Mouse (Mus musculus): ENCODE measurements at regions not wholly inside any gene's neighbourhood (a gene's known extent, or its start where the extent isn't known, plus 50 kb on each side); places are given as distances from the start of the nearest gene placed in this dataset.

GRCm38 (mm10) chr5:125904426-125904825, 372.9 kb downstream of the Tmem132b start:
- Histone ChIP-seq H3K9me3 (replicated peaks; ENCODE audit: low read length) (peaks cover 74% of the 10 kb centered on the region), H3K79me2 (replicated peaks; ENCODE audit: control insufficient read depth, extremely low read depth, insufficient read depth, poor library complexity, severe bottlenecking) (no peaks in the 10 kb centered on the region), H3K4me3 (replicated peaks in 1 of 3; ENCODE audit: low read depth in 2 of 3, low read length in 2 of 3, poor library complexity in 1 of 3) (no peak overlapping the region), H3K4me1 (ENCODE audit: control insufficient read depth in 1 of 2, insufficient read depth in 2 of 2) (no peaks in the 10 kb centered on the region), H3K27me3 (replicated peaks) (no peaks in the 10 kb centered on the region), H3K27ac (ENCODE audit: insufficient read depth, low read depth) (no peak overlapping the region), H3K9ac (ENCODE audit: insufficient read depth, low read depth) (no peak overlapping the region), H3K36me3 (replicated peaks in 1 of 2; ENCODE audit: control insufficient read depth in 1 of 2, insufficient read depth in 1 of 2, low read length in 1 of 2) (no peaks in the 10 kb centered on the region), H3K4me2 (ENCODE audit: insufficient read depth, low read depth, poor library complexity, severe bottlenecking) (no peak overlapping the region)
- dilution Hi-C loops (cut with MboI; ENCODE audit: extremely low pct_ligation_motif_present, extremely low pct_unique_long_range_greater_than_20kb, low sequenced_read_pairs), result no loop called here
- TF ChIP-seq TCF12 (IDR thresholded peaks at IDR 0.05; ENCODE audit: low read depth, low read length) (no peak), MAFK (IDR thresholded peaks at IDR 0.05; ENCODE audit: insufficient replicate concordance, low read length) (no peak), ZC3H11A (IDR thresholded peaks at IDR 0.05; ENCODE audit: low read depth, low read length) (no peak), USF1 (IDR thresholded peaks at IDR 0.05; ENCODE audit: low read depth, low read length) (no peak), RCOR1 (conservative IDR thresholded peaks at IDR 0.05; ENCODE audit: low read depth, low read length) (no peak), CTCF (conservative IDR thresholded peaks at IDR 0.05 in 1 of 2, IDR thresholded peaks at IDR 0.05 in 1 of 2; ENCODE audit: low read depth in 2 of 2, low read length in 2 of 2) (no peak), EP300 (IDR thresholded peaks at IDR 0.05; ENCODE audit: low read length) (no peak), MAX (IDR thresholded peaks at IDR 0.05; ENCODE audit: low read length) (no peak), KAT2A (IDR thresholded peaks at IDR 0.05; ENCODE audit: insufficient replicate concordance, low read length) (no peak), POLR2AphosphoS2 (IDR thresholded peaks at IDR 0.05; ENCODE audit: low read depth, low read length) (no peak), MYC (IDR thresholded peaks at IDR 0.05; ENCODE audit: low read depth, low read length) (no peak)
- in situ Hi-C loops (cut with MboI; ENCODE audit: low pct_ligation_motif_present, low pct_unique_long_range_greater_than_20kb, low sequenced_read_pairs), result no loop called here
- DNase-seq (ENCODE audit: extremely low read depth), result no peak

- in situ Hi-C loops (cut with MboI; ENCODE audit: low pct_ligation_motif_present, low pct_unique_long_range_greater_than_20kb, low sequenced_read_pairs) (no loop called here), dilution Hi-C loops (cut with MboI; ENCODE audit: extremely low pct_ligation_motif_present, extremely low pct_unique_long_range_greater_than_20kb, low sequenced_read_pairs) (no loop called here)
- no peaks in the 10 kb centered on the region for H3K4me1 ChIP-seq (ENCODE audit: control insufficient read depth in 1 of 2, insufficient read depth in 2 of 2)
- peaks cover 75% of the 10 kb centered on the region for H3K9me3 ChIP-seq (replicated peaks; ENCODE audit: low read length)
- no peak overlapping the region for H3K27ac ChIP-seq (ENCODE audit: insufficient read depth, low read depth)
- H3K4me3 ChIP-seq (replicated peaks in 1 of 3; ENCODE audit: low read depth in 2 of 3, low read length in 2 of 3, poor library complexity in 1 of 3), result no peak overlapping the region
- TF ChIP-seq SMC3 (IDR thresholded peaks at IDR 0.05; ENCODE audit: low read depth, low read length) (no peak), PAX5 (IDR thresholded peaks at IDR 0.05; ENCODE audit: low read length) (no peak), POLR2A (IDR thresholded peaks at IDR 0.05; ENCODE audit: low read depth, low read length) (no peak), E2F4 (IDR thresholded peaks at IDR 0.05; ENCODE audit: insufficient replicate concordance, low read depth, low read length) (no peak), NELFE (IDR thresholded peaks at IDR 0.05; ENCODE audit: low read depth, low read length) (no peak), ETS1 (conservative IDR thresholded peaks at IDR 0.05; ENCODE audit: low read depth, low read length) (no peak), MAFK (IDR thresholded peaks at IDR 0.05; ENCODE audit: insufficient replicate concordance, low read length) (no peak), ELF1 (IDR thresholded peaks at IDR 0.05; ENCODE audit: low read depth, low read length) (no peak), GABPA (IDR thresholded peaks at IDR 0.05; ENCODE audit: insufficient replicate concordance, low read depth, low read length) (no peak), ZC3H11A (IDR thresholded peaks at IDR 0.05; ENCODE audit: low read depth, low read length) (no peak)
- no peaks in the 10 kb centered on the region for H3K36me3 ChIP-seq (replicated peaks in 1 of 2; ENCODE audit: control insufficient read depth in 1 of 2, insufficient read depth in 1 of 2, low read length in 1 of 2)
- no peak for DNase-seq (ENCODE audit: extremely low read depth)
- H3K4me2 ChIP-seq (ENCODE audit: insufficient read depth, low read depth, poor library complexity, severe bottlenecking), result no peak overlapping the region
- no peaks in the 10 kb centered on the region for H3K79me2 ChIP-seq (replicated peaks; ENCODE audit: control insufficient read depth, extremely low read depth, insufficient read depth, poor library complexity, severe bottlenecking)
- no peaks in the 10 kb centered on the region for H3K27me3 ChIP-seq (replicated peaks)
- no peak overlapping the region for H3K9ac ChIP-seq (ENCODE audit: insufficient read depth, low read depth)
Observed at GRCm38 (mm10) chr5:125907332-125907731, 375.8 kb downstream of the Tmem132b start.

Measured in CH12.LX (cell line).